Mouse (Mus musculus): ENCODE measurements around the gene Defb9.
"Not testable (repeated sequence)": the region's sequence is repeated elsewhere in the genome, so short reads cannot be mapped to it uniquely, and the experiment has no call there.

The Defb9 gene

GRCm38 (mm10) chr8:21885321-21885720 is at the start of gene Defb9:
Defb9 (minus strand) TSS chr8:21885421.
- not testable (repeated sequence) for DNase-seq

GRCm38 (mm10) chr8:21932610-21933009 is 47.4 kb upstream of the Defb9 start, which contains the start of gene Defb15:
Defb15 (minus strand) TSS chr8:21932710.
- DNase-seq, result no peak

GRCm38 (mm10) chr8:21930754-21931153 is 45.5 kb upstream of the Defb9 start:
- DNase-seq, result not testable (repeated sequence)

- DNase-seq, result no peak
Measured at GRCm38 (mm10) chr8:21915625-21916024, 30.4 kb upstream of the Defb9 start.

GRCm38 (mm10) chr8:21912554-21912953 is 27.3 kb upstream of the Defb9 start:
- DNase-seq, result no peak

- no peak for DNase-seq
Measured at GRCm38 (mm10) chr8:21911931-21912330, 26.7 kb upstream of the Defb9 start.

GRCm38 (mm10) chr8:21906290-21906689 is 21.1 kb upstream of the Defb9 start, which contains the start of gene Defb11:
Defb11 (minus strand) TSS chr8:21906412.
- DNase-seq, result not testable (repeated sequence)

- not testable (repeated sequence) for DNase-seq
Measured at GRCm38 (mm10) chr8:21858586-21858985, 26.6 kb downstream of the Defb9 start, which contains the start of gene Defb10. Defb10 (plus strand) TSS chr8:21858901.
